Mouse (Mus musculus): Measurements from ENCODE around the gene Jph4.

GRCm38 (mm10) chr14:55094704-55095231 lies 22.0 kb downstream of the Jph4 start, which contains the start of gene Thtpa:
- TF ChIP-seq CTCF (IDR thresholded peaks at IDR 0.05 in 2 of 3, conservative IDR thresholded peaks at IDR 0.05 in 1 of 3; ENCODE audit: control insufficient read depth in 1 of 3, insufficient read depth in 1 of 3, low read depth in 2 of 3, low read length in 3 of 3, poor library complexity in 1 of 3, severe bottlenecking in 1 of 3) (no peak), RAD21 (IDR thresholded peaks at IDR 0.05; ENCODE audit: low read depth, low read length) (no peak), ZKSCAN1 (IDR thresholded peaks at IDR 0.05; ENCODE audit: low read depth, low read length) (peak; percentile 25; the same call in 1 of the 2 replicates), POLR2A (IDR thresholded peaks at IDR 0.05; ENCODE audit: control insufficient read depth in 1 of 2, insufficient read depth in 1 of 2, low read depth in 1 of 2, low read length in 2 of 2, poor library complexity in 1 of 2) (peak; percentile 23 to 83; a peak in 2 of 4 replicates), USF1 (IDR thresholded peaks at IDR 0.05; ENCODE audit: low read depth, low read length) (no peak), MXI1 (IDR thresholded peaks at IDR 0.05; ENCODE audit: low read depth, low read length) (no peak; the same call in 1 of the 2 replicates), POLR2AphosphoS5 (IDR thresholded peaks at IDR 0.05; ENCODE audit: borderline replicate concordance, low read depth, low read length) (no peak), E2F4 (IDR thresholded peaks at IDR 0.05; ENCODE audit: borderline replicate concordance, low read depth, low read length) (0 out of 2 replicates have a peak, but pooled peaks have one; percentile 49), ZC3H11A (IDR thresholded peaks at IDR 0.05; ENCODE audit: low read depth, low read length) (no peak)

Measured in MEL (cell line).